Mouse (Mus musculus) erythroblast, embryonic 14.5 days (primary cell): ENCODE measurements around the gene Acat2.

Source experiments
- GATA1 ChIP-seq: IDR thresholded peaks from 2 replicates; pipeline ENCODE4 v1.6.1; 2012; ENCODE audit warnings: low read length, inconsistent platforms, mixed read lengths
- TAL1 ChIP-seq: IDR thresholded peaks from 3 replicates; pipeline ENCODE4 v1.6.1; 2012; ENCODE audit warnings: low read length, inconsistent platforms, mixed read lengths

DNA sequence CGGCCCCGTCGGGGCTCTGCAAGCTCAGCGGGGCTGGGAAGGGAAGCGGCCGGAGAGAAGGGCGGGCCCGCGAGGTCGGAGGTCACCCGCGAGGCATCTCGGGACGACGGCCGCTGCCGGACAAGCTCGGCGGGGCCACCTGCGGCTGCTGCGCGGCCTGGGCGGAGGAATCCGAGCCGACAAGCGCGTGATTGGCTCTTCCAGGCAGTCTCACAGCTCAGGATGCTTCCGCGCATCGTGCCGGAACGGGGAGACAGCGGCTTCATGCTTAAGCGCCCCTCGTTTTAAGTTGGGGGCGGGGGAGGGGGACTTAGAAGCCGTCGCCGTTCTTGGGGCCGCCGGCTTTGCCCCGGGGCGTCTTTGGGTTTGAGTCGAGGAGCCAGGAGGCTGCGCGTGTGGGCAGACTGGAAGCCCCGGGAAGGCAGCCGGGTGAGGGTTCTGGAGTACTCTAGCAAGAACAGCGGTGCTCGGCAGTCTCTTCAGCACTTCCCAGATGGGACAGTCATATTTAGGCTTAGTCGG is 32.0 kb upstream of the Acat2 start:
- TF ChIP-seq GATA1, result no peak
- no peak for TF ChIP-seq TAL1
